Mouse (Mus musculus) lung, adult 2 months (tissue): ENCODE data around the gene Pars2.

ENCODE experiments used
- CTCF ChIP-seq: fragments of 200-500 bp; IDR thresholded peaks from 2 replicates; pipeline ENCODE4 v1.5.1; 2011; ENCODE audit warnings: mild to moderate bottlenecking, low read length, control low read depth; ENCODE audit not compliant: insufficient read depth
- POLR2A ChIP-seq: fragments of 200-500 bp; IDR thresholded peaks from 2 replicates; pipeline ENCODE4 v1.6.1; 2011; ENCODE audit warnings: low read depth, mild to moderate bottlenecking, control low read depth, low read length, borderline replicate concordance; ENCODE audit errors: extremely low read depth

- TF ChIP-seq CTCF (no peak), POLR2A (no peak)
These were observed 17.4 kb upstream of the Pars2 start for GRCm38 (mm10) chr4:106633281-106634085.
